Mouse (Mus musculus): Measurements from ENCODE around the gene Lef1.

The Lef1 gene

GRCm38 (mm10) chr3:131108094-131108653, 2.1 kb upstream of the Lef1 start:
- DNase-seq = no peak

DNA sequence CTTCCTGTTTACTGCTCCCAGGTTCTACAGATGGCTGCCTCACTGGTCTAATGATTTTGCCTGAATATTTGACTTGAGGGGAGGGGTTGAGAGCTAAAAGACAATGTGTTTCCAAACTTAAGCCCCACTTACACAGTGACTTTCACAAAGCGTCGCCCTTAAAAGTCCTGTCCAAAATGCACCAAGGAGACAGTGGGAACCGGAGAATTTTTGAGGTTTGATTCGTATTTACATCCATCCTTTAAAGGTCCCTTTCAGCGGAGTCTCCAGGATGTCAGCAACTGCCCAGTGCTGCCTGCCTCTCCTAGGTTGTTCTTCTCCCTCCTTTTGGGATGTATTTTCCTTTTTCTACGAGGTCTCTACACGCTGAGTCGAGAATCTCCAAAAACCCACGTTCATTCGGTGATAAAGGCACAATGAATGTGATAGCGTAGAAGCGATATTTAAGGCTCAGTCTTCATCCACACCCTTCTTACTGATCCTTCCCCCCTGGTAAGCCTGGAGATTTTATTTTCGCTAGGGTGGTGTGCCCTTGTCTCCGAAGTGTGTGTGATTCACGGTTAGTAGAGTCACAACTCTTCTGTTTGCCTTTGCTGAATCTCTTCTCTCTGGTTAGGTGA, 1.1 kb upstream of the Lef1 start:
- no peak for DNase-seq

DNA sequence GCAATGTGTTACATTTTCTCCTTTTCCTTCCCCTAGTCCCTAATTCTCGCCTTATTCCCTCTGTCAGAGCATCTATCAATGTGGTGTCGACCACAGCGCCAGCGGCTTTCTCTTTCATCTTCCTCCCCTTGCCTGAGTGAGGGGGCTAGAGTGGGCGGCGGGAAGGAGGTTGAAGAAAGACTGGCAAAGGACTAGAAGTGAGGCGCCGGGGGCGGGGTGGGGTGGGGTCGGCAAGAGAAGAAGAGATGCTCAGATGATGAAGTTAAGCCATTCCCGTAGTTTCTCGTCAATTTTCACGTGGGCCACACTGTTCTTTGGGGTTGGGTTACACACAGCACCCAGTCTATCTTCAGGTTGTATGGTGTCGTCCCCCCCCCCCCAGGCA, 593 bp upstream of the Lef1 start:
- DNase-seq = peak in 1 of 2 experiments; percentile 55

DNA sequence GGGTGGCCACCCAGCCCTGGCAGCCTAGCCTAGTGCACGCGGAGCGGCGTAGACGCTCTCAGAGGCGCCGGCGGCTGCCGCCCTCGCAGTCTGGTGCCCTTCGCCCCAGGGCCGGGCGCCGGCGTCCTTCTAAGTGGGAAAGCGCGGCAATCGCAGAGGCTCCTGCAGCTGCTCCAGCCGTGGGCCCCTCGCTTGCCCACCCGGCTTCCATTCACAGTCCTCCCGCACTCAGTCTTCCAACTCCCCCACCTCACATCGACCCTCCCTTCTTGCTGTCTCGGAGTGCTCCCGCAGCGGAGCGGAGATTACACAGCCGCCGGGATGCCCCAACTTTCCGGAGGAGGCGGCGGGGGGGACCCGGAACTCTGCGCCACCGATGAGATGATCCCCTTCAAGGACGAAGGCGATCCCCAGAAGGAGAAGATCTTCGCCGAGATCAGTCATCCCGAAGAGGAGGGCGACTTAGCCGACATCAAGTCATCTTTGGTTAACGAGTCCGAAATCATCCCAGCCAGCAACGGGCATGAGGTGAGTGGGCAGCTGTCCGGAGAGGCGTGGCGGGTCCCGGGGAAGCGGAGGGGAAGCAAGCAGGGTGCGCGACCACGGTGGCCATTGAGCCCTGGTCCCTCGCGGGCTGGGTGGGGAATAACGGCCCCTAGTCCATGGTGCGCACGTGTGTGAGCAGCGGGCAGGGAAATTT, 1.0 kb downstream of the Lef1 start:
- peak; percentile 54 to 64 for DNase-seq

- DNase-seq = peak; percentile 71 to 79
These were observed 1.7 kb downstream of the Lef1 start for GRCm38 (mm10) chr3:131111851-131112572.

DNA sequence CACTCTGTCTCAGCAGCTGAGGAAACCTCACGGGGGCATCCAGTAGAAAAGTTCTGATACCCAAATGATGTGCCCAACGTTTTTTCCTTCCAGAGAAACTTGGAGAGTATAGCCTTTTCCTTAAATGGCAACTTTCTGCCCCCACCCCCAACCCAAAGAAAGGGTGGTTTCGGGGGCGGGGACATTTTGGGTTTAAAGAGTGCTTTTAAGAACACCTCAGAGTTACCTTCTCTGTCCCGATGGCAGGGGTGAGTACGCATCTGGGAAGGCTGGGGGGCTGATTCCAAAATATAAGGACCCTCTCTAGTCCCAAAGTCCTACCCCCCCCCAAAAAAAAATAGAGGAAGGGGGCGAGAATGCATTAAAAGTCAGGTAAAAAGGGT, 2.3 kb downstream of the Lef1 start:
- DNase-seq = peak; percentile 47 to 70

GRCm38 (mm10) chr3:131113029-131113428, 2.8 kb downstream of the Lef1 start:
- DNase-seq = peak; percentile 38 to 56

DNA sequence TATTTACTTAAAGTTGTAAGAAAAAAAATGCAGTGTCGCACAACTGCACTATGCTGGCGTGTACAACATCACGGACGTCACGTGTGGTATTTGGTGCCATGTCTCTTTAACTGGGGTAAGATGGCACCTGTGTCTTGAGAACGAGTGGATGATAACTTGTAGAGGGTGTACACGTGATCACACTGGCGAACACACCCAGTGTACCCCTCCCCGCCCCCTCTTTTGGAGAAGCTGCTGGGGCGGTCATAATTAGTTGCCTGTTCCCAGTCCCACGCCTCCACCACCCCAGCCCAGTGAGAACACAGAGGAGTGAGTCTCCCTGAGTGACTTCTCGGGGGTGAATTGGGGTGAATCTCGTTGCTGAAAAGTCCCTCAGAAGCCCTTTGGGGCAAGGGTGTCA, 5.8 kb downstream of the Lef1 start:
- DNase-seq = no peak

DNA sequence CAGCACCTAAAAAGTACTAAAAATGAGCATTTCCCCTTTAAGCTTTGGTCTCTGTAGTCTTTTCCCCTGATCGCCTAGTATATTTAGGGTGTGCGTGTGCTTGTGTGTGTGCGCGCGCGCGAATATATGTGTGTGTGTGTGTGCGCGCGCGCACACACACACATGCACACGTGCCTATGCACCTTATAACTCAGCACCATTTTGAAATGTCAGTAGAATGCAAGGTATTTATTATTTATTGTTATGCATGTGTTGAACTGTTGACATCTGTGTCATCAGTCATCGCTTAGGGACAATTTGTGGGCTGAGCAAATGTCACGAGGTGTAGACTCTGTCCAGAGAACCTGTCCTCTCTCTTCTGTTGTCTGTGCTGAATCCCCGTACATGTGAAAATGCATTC, 7.1 kb downstream of the Lef1 start:
- DNase-seq = no peak

DNA sequence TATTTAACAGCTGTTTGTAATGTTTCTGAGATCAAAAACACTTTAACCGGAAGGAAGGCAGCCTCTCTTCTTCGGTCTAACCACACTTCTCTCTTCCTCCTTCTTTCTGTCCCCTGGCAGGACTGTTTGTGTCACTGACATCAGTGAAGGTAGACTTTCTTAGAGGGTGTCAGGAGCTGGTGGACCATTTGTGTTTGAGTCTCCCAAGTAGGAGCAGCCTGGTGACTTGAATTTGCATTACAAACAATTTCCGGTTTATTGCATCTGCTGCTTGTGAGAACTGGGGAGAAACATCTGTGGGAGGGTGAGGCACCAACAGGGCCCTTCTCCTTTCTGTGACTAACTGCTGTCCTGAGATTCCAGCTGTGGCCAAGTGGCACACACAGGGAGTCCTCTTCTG, 7.6 kb downstream of the Lef1 start:
- peak in 1 of 2 experiments; percentile 30 for DNase-seq

GRCm38 (mm10) chr3:131119435-131119834, 9.2 kb downstream of the Lef1 start:
- no peak for DNase-seq

GRCm38 (mm10) chr3:131123501-131123900, 13.2 kb downstream of the Lef1 start:
- no peak for DNase-seq

DNA sequence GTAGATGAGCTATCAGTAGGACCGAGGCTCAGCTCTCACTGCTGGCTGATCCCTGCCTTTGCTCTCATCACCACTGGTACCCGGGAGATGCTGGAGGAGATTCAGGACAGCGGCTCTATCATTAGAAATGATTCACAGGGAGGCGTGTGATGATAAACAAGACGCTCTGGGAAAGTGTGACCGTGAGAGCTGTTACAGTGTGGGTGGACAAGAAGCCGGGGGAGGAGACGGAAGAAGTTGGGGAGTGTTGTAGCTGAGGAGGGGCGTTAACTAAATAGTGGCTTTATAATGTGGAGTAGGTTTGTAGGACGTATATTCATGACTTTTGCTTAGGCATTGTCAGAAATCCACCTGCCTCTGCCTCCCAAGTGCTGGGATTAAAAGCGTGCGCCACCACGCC, 15.6 kb downstream of the Lef1 start:
- DNase-seq = peak in 1 of 2 experiments; percentile 4

DNA sequence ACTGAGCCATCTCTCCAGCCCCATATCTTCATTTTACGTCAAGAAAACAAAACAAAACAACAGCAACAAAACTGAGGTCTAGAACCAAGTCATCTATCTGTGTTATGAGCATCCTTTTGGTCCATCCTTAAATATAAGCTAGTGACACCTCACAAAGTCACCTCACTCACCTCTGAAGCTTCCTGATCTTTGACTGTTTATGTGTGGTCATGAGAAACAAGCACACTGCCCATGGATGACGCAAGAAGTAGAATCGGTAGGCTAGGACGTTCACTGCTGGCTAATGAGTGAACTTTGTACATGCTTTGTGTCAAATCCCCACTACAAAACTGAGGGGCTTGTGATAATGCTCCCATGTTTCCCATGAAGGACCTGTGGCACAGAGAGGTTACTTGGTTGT, 16.2 kb downstream of the Lef1 start:
- DNase-seq = no peak

GRCm38 (mm10) chr3:131134003-131134402, 23.7 kb downstream of the Lef1 start:
- DNase-seq = no peak

DNA sequence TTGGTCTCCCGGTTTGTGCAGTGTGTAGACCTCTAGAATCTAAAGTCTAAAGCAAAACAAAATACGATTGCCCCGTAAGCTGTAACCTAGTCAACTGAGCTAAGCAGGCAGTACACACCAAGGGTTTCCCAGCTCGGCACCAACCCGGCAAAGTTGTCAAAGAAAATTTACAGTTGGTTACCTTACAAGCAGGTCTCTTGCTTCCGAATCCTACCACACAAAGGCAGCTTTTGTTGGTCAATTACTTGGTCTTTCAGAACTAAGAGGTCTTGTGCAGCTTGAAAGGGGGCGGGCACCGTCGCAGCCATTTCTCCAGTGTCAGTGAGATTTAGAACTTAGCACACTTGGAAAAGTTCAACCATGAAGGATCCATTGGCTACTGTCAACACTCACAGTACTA, 25.2 kb downstream of the Lef1 start:
- no peak for DNase-seq

GRCm38 (mm10) chr3:131136455-131136854, 26.2 kb downstream of the Lef1 start:
- DNase-seq = peak in 1 of 2 experiments; percentile 3

GRCm38 (mm10) chr3:131137119-131137781, 27.0 kb downstream of the Lef1 start:
- peak in 1 of 2 experiments; percentile 9 for DNase-seq

GRCm38 (mm10) chr3:131138224-131138623, 28.0 kb downstream of the Lef1 start:
- no peak for DNase-seq

DNA sequence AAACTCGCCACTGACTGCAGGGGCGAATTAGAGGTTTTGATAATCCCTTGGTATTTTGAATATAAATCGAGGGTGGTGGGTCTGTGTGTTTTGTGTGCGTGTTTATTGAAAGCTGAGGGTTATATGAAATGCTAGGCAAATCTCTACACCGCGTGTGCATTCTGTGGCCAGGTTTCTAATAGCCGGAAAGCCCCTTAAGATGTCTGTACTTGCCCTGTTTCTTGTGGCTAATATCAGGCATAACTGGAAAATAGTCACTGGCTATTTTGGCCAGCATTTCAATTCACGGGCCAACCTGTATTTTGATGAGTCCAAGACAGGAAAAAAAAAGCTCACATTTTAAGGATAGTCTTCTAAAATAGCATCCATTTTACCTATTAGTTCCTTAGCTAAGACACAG, 28.5 kb downstream of the Lef1 start:
- DNase-seq = no peak

GRCm38 (mm10) chr3:131139345-131140090, 29.2 kb downstream of the Lef1 start:
- peak in 1 of 2 experiments; percentile 28 for DNase-seq

DNA sequence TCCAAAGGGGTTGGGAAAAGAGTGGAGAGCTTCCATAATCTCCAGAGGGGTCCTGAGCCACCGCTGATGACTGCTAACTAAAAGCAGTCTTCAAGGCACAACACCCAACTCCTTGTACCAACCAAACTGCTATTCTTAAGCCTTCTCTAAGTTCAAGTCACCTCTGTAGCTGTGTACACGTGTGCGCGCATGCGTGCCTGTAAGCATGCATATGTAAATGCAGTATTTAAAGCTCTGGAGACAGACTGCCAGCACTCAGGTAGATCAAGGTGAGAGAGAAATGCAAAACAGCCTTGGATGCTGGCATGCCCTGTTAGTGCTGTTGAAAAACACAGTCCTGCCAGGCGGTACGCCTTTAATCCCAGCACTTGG, 29.8 kb downstream of the Lef1 start:
- peak in 1 of 2 experiments; percentile 2 for DNase-seq

Measured in thymus, adult 18-20 months (tissue).